Mouse (Mus musculus): ENCODE results near the gene Fut8. TPM values are rescaled to one million over a fixed set of nuclear protein-coding genes. Genes with fewer than 3 reads are reported as not detected.
"Not testable (repeated sequence)": the region's sequence is repeated elsewhere in the genome, so short reads cannot be mapped to it uniquely, and the experiment has no call there.

Fut8 gene
- polyA plus RNA-seq, 1 experiment from 2014 or later = 36.5 TPM

DNA sequence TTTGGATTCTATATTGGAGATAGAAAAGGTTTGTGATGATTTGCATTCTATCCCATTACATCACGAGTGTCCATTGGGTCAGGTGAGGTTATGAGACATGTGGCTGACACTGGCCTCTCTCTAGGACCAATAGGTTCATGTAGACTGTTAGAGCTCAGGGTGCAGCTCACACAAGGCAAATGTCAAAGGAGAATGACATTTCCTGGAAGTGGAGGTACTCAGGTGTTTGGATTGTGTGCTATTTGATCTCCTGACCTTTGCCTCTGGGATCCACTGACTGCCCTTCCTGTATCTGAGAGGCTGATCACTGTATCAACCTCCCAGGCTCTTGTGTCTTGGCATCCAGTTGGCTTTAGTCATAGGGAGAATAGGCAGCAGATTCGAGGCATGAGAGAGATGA, 260.2 kb downstream of the Fut8 start:
- no peak for DNase-seq (ENCODE audit: low spot score)

DNA sequence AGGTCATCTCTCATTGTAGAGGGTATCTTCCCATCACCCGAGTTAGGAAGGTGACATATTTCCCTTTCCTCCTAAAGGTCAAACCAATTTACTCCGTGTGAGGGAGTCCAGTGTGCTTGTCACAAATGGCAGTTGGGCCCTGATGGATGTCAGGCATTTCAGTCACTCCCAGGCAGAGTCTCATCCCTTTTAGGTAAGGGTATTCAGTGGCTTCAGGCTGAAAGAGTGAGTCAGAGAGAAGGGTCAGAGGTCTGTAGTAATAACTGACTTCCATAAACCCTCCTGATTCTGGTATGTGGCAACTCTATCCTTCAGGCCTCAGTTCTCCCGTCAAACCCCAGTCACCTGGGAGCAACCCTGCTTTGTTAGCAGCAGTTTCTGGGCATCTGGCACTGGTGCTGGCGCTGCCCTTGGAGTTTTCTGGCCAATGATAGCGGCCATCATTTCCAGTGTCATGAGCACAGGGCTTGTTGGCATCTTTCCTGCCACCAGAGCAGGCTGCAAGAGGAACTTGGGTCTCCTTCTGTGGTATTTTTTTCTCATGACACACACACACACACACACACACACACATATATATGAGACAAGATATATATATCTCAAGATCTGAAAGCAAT, 262.6 kb downstream of the Fut8 start:
- no peak for DNase-seq (ENCODE audit: low spot score)

DNA sequence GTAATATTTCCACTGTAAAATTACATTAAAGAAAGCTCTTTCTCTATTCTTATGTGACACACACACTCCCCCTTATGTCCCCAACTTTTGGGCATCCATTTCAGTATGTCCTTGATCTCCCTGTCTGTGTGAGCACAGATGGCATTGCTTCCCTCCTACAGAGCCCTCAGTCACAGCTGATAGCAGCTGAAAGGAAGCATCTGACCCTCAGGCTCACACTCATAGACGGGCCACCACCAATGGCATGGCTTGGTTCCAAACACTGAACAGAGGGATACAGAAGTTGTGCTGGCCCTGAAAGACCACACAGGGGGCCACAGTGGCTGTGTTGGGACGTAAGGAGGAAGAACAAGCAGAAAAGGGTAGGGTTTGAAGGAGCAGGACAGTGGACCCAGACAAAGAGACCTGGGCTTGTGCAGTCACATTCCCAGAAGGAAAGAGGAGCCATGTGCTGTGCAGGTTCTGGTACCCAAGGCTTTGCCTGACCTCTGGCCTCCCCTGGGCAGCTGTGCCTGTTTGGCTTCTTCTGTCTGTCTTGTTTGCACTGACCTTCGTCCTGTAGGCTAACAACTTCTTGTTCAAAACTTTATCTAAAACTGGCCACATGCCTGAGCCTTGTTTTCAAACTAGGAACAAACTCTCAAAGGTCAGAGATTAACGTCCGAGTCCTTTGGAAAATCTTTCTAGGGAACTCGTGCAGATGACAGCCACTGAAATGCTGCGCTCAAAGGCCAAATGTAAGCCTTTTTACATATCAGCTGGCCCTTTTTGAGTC, 263.7 kb downstream of the Fut8 start:
- no peak for DNase-seq (ENCODE audit: low spot score)

DNA sequence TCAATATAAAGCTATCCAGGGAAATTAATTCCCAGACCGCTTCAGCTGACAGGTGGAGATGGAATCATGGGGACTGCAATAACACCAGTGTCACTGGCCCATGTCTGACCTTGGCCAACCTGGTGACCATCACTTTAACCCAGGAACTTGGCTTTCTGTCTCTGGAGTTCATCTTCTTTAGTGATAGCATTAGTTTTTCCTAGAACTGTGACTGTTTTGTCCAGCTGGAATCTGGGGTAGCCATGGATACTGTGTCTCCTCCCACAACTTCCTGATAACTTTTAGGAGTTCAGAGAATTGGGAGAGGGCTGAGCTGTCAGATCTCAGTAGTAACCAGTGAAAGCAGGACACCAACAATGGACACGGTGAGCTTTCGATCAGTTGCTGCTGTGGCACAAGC, 264.3 kb downstream of the Fut8 start:
- DNase-seq (ENCODE audit: low spot score) = no peak

DNA sequence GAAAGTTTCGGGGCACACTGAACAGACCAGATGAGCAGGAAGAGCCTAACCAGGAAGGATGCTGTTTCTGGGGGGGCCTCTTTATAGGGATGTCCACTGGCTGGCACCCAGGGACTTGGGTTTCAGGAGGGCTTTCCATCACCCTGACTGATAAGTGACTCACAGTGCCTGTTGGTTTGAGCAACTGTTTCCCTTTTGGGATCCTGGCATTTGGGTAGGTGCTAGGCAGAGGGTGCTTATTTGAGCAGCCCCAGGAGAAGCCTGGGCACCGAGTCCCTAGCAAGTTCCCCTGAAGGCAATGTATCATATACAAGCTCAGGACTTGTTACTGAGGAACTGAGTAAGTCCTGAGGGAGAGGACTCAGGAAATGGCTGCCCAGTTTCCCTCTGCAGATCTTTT, 267.5 kb downstream of the Fut8 start:
- DNase-seq (ENCODE audit: low spot score) = no peak

DNA sequence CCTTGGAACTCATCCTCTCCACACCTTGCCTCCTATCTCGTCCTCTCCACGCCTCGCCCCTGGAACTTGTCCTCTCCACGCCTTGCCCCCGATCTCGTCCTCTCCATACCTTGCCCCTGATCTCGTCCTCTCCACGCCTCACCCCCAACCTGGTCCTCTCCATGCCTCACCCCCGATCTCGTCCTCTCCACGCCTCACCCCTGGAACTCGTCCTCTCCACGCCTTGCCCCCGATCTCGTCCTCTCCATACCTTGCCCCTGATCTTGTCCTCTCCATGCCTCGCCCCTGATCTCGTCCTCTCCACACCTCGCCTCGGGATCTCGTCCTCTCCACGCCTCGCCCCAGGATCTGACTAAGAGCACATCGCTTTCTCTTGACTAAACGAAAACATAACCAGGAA, 269.8 kb downstream of the Fut8 start:
- DNase-seq (ENCODE audit: low spot score) = no peak

DNA sequence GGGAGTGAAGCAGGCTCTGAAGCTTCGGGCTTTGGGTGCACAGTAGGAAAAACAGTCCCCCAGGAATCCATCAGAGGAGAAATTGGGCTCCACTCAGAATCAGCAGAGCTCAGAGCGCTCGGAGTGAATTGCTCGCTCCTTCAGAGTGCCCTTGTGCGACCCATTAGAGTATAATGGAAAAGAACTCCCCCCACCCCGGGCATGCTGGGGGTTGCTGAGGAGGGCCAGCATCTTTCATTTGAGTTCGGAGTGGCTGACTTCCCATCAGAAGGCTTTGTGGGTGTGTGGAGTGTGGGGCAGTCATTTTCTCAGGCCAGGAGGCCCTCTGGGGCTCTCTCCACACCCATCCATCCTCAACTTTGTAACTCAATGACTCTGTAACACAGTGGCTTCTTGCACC, 272.8 kb downstream of the Fut8 start:
- DNase-seq (ENCODE audit: low spot score) = no peak

DNA sequence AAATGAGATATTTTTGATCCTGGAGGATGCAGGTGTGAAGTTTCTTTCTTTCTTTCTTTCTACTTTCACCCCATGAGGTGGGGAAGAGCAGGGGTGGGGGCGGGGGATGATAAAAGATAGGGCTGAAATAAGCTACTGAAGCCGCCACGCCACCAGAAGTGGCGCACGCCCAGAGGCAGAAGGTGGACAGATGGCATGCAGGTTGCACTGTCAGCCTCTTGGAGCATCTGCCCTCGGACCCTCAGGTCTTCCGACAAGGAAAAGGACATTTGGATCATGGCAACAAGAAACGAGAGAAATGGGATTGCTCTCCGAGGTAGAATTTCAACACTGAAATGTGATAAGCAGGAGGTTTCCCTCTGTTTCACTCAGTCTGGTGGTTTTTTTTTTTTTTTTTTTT, 273.3 kb downstream of the Fut8 start:
- no peak for DNase-seq (ENCODE audit: low spot score)

DNA sequence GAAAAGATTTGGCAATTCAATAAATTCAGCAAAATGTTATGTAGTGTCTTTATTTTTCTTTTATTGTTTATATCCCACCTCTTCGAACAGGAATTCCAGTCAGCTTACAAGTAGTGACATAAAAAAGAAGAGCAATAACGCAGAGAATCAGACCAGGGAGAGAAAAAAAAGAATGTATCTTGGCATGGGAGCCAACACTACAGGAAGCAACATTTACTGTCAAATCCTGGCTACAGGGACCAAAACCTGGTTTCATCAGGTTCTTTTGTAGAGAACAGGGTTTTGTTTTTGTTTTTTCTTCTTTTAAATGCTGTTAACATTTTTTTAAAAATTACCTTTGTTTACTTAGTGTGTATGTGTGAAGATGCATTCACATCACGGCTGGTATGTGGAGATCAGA, 273.7 kb downstream of the Fut8 start:
- DNase-seq (ENCODE audit: low spot score) = no peak

DNA sequence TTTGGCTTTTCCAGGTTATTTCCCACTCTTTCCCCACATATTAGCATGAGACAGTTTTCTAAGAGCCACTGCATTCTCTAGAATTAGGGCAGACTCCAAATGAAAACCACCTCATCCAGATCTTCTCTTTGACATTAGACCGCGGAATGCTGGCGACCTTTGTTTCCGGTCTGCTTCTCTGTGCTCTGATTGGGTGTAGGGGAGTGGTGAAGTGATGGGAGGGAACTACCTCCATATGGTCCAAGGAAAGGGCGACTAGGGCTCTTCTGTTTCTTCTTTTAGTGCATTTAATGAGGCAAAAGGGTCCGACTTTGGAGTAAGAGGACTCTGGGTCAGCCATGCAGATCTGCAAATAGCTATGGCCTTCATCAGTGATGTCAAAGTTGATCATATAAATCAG, 278.9 kb downstream of the Fut8 start:
- no peak for DNase-seq (ENCODE audit: low spot score)

DNA sequence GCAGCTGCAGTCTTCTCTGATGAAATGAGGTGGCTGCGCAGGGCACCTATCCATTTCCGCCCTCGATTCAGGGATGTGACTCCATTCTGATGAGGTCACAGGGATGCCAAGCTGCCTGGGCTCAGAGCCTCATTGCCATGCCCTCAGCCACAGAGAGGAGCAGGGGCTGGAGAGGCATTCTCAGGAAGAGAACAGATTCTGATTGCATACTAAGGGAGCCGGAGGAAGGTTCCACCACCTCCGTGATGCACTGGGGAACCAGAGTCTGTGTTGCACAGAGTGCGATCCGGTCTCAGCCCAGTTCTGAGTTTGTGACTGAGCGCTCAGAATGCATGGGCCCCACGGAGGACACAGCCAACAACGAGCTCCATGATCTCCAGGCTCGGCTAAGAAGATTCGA, 279.8 kb downstream of the Fut8 start:
- DNase-seq (ENCODE audit: low spot score) = no peak

DNA sequence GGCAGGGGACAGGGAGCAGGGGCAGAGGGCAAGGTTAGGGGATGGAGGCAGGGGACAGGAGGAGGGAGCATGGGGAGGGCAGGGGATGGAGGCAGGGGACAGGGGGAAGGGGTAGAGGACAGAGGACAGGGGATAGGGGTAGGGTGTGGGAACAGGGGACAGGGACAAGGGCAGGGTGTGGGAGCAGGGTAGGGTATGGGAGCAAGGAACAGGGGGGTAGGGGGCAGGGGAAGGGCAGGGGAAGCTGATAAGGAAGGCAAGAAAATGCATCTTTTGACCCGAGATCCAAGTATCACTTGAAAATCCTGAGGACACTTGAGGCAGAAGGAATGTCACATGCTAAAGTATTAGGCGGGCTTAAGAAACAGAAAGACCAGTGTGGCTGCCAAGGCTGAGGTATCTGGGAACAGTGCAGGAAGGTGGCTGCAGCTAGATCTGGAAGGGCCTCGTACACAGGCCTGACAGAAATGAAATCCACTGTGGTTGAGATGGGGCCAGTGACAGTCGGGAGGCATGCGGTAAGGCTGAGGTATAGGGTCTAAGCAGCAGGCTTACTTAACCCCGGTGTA, 281.7 kb downstream of the Fut8 start:
- DNase-seq (ENCODE audit: low spot score) = no peak

DNA sequence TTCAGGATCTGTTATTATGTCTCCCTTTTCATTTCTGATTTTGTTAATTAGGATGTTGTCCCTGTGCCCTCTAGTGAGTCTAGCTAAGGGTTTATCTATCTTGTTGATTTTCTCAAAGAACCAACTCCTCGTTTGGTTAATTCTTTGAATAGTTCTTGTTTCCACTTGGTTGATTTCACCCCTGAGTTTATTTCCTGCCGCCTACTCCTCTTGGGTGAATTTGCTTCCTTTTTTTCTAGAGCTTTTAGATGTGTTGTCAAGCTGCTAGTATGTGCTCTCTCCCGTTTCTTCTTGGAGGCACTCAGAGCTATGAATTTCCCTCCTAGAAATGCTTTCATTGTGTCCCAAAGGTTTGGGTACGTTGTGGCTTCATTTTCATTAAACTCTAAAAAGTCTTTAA, 286.1 kb downstream of the Fut8 start:
- not testable (repeated sequence) for DNase-seq (ENCODE audit: low spot score)
